Mouse (Mus musculus) spleen, adult 2 months (tissue): ENCODE results near the gene Gm5724.

ENCODE experiments used
- CTCF ChIP-seq: fragments of 200-500 bp; IDR thresholded peaks from 2 replicates; pipeline ENCODE4 v1.5.1; 2011; ENCODE audit warnings: mild to moderate bottlenecking, inconsistent platforms; ENCODE audit not compliant: insufficient read depth, insufficient read length, insufficient replicate concordance; ENCODE audit errors: extremely low read depth
- POLR2A ChIP-seq: fragments of 200-500 bp; IDR thresholded peaks from 2 replicates; pipeline ENCODE4 v1.6.1; 2011; ENCODE audit warnings: low read depth, low read length, inconsistent platforms

GRCm38 (mm10) chr6:141691246-141691645 is 82.4 kb downstream of the Gm5724 start:
- TF ChIP-seq CTCF (no peak), POLR2A (no peak)
